Mouse (Mus musculus) small intestine, adult 2 months (tissue): Measurements from ENCODE around the gene Olfr578. TPM values are rescaled to one million over a fixed set of nuclear protein-coding genes. Genes with fewer than 3 reads are reported as not detected.

Experiments used
- H3K27ac ChIP-seq: fragments of 200-500 bp; 2 replicates; pipeline ENCODE4 v1.5.1; 2012; ENCODE audit warnings: low read depth, low read length, control low read depth, inconsistent platforms; ENCODE audit not compliant: insufficient read depth
- H3K27me3 ChIP-seq: fragments of 200-500 bp; 2 replicates; pipeline ENCODE4 v1.6.1; 2012; ENCODE audit warnings: mild to moderate bottlenecking, moderate library complexity, low read length, inconsistent platforms; ENCODE audit not compliant: control insufficient read depth, insufficient read depth
- H3K36me3 ChIP-seq: fragments of 200-500 bp; 2 replicates; pipeline ENCODE4 v1.6.1; 2012; ENCODE audit warnings: mild to moderate bottlenecking, low read length, control low read depth, inconsistent platforms; ENCODE audit not compliant: control insufficient read depth, insufficient read depth
- H3K4me1 ChIP-seq: fragments of 200-500 bp; 2 replicates; pipeline ENCODE4 v1.6.1; 2012; ENCODE audit warnings: low read length, inconsistent platforms, mixed read lengths; ENCODE audit not compliant: control insufficient read depth, insufficient read depth, insufficient read length
- H3K4me3 ChIP-seq: fragments of 200-500 bp; 2 replicates; pipeline ENCODE4 v1.5.1; 2012; ENCODE audit warnings: low read depth, mild to moderate bottlenecking, control low read depth, inconsistent platforms, low read length, moderate library complexity
- CTCF ChIP-seq: fragments of 200-500 bp; IDR thresholded peaks from 2 replicates; pipeline ENCODE4 v1.5.1; 2012; ENCODE audit warnings: low read depth, mild to moderate bottlenecking, control low read depth, inconsistent platforms, low read length, moderate library complexity, mixed read lengths; ENCODE audit not compliant: insufficient replicate concordance, insufficient read length; ENCODE audit errors: extremely low read depth
- POLR2A ChIP-seq: fragments of 200-500 bp; IDR thresholded peaks from 2 replicates; pipeline ENCODE4 v1.6.1; 2012; ENCODE audit warnings: low read depth, mild to moderate bottlenecking, control low read depth, inconsistent platforms, low read length, moderate library complexity
- WGBS: fragments of 180-500 bp; shearing (Covaris S2); methylation state at CpG from one replicate; pipeline ENCODE4 v1.1.7; 2018; 5-methylcytosine and 5-hydroxymethylcytosine counted together
- polyA plus RNA-seq: library from polyadenylated mRNA; depleted of rRNA; stranded (reverse); fragments of >200 nt; gene quantifications from 2 replicates; pipeline ENCODE4 v1.2.3, GENCODE M21; 2012; rRNA removed

Gene Olfr578
- polyA plus RNA-seq, 1 experiment: not detected

DNA sequence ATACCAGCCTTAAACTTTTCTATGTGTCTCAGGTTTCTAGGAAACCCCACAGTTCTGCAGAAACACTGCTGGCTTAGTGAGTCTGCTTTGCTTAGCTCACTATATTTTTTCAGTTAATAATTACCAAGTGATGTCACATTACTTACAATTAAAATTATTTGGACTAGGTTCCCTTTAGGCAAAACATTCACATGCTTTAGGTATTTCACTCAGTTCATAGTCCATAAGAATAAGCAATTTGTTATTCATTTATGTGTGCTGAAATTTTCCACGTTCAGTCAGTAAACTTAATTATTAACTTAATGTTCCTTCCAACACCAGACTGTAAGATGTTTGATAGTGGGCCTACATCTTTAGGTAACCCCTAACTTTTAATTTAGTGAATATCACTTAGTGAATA is 38.4 kb downstream of the Olfr578 start:
- TF ChIP-seq POLR2A (no peak), CTCF (no peak)
- no peaks in the 10 kb centered on the region for H3K27me3 ChIP-seq
- H3K4me1 ChIP-seq: no peaks in the 10 kb centered on the region
- H3K27ac ChIP-seq: no peak overlapping the region
- H3K36me3 ChIP-seq: no peaks in the 10 kb centered on the region
- 23% methylated on average over 1 of the region's 1 CpGs for WGBS
- no peak overlapping the region for H3K4me3 ChIP-seq

DNA sequence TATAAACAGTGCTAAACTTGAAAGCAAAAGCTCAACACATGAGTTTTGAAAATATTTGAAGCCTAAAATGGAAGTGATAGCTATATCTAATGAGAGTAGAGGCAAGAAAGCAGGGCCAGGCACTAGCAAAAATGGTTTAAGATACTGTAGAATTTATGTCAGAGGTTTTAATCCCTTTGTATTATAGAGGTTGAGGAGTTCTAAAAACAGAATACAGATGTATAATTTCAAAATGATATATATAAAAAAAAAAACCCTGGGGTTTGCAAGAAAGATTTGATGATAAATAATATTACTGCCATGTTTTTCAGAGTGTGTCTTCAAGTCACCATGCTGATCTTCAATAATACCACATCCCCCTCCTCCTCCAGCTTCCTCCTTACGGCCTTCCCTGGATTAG is 41.0 kb downstream of the Olfr578 start, which contains the start of gene Olfr574:
Gene Olfr574, plus strand, starts transcription at position 301 of the 400 bp plus-strand sequence.
- TF ChIP-seq CTCF (no peak), POLR2A (no peak)
- no peaks in the 10 kb centered on the region for H3K4me1 ChIP-seq
- no peaks in the 10 kb centered on the region for H3K27me3 ChIP-seq
- H3K4me3 ChIP-seq: no peak within 1 kb of the TSS
- H3K36me3 ChIP-seq: no peaks in the 10 kb centered on the region
- WGBS: 94% methylated on average over 1 of the region's 1 CpGs
- H3K27ac ChIP-seq: no peak within 1 kb of the TSS

DNA sequence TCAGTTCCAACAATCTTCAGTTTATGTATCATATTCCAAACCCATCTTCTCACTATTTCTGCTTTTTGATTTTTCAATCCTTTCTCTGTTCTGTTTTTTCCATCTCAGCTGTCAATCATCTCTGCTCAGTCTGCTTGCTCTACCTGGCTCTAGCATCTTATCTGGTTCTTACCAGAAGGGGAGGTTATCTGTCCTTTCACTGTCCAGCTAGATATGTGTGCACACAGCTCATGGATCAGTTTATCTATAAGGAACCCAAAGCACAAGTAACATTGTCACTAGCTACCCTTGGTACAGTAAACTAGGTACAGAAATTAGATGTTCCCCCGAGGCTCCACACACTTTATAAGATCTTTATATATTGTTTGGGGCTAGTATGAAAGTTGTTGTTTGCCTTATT is 45.7 kb downstream of the Olfr578 start:
- 73% methylated on average over 1 of the region's 1 CpGs for WGBS
- H3K4me3 ChIP-seq: no peak overlapping the region
- no peak overlapping the region for H3K27ac ChIP-seq
- no peak for TF ChIP-seq CTCF
- no peak for TF ChIP-seq POLR2A
- no peaks in the 10 kb centered on the region for H3K27me3 ChIP-seq
- H3K36me3 ChIP-seq: no peaks in the 10 kb centered on the region
- no peaks in the 10 kb centered on the region for H3K4me1 ChIP-seq

DNA sequence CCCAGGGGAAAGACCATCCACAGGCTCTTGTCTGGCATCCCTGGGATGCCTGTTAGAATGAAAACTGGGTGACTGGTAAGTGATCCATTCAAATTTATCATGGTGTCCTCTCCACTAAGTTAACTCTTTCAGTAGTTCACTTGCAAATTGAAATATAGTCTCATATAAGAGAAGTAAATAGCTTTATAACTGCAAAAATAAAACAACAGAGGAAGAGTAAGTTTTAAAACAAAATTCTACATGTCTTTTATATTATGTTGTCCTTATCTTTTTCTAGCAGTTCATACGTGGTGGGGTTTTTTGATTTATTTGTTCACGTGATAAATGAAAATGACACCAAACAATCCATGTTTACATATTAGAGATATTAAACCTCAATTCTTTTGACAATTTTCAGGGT is 46.6 kb downstream of the Olfr578 start, which contains the start of gene Olfr573-ps1:
Gene Olfr573-ps1, minus strand, starts transcription at position 101 of the 400 bp plus-strand sequence.
- H3K36me3 ChIP-seq: no peaks in the 10 kb centered on the region
- TF ChIP-seq CTCF: no peak
- TF ChIP-seq POLR2A: no peak
- H3K4me3 ChIP-seq: no peak within 1 kb of the TSS
- WGBS: 75% methylated on average over 2 of the region's 2 CpGs
- H3K27ac ChIP-seq: no peak within 1 kb of the TSS
- H3K27me3 ChIP-seq: no peaks in the 10 kb centered on the region
- no peaks in the 10 kb centered on the region for H3K4me1 ChIP-seq

Other genes with a start within 250 kb of the Olfr578 start
- gene Olfr560, start 230.0 kb downstream of the Olfr578 start, polyA plus RNA-seq: not detected in 2 replicates
- gene Olfr78, start 229.9 kb downstream of the Olfr578 start, polyA plus RNA-seq: 0.55 and 0.71 TPM in 2 replicates
- gene Olfr561, start 218.1 kb downstream of the Olfr578 start, polyA plus RNA-seq: not detected in 2 replicates
- not detected in 2 replicates for gene Olfr564, start 185.8 kb downstream of the Olfr578 start, polyA plus RNA-seq
- gene Olfr566, start 130.6 kb downstream of the Olfr578 start, polyA plus RNA-seq: not detected in 2 replicates
- not detected in 2 replicates for gene Olfr568, start 112.2 kb downstream of the Olfr578 start, polyA plus RNA-seq
- gene Olfr569, start 98.4 kb downstream of the Olfr578 start, polyA plus RNA-seq: not detected in 2 replicates
- not detected in 2 replicates for gene Olfr570, start 94.7 kb downstream of the Olfr578 start, polyA plus RNA-seq
- not detected in 2 replicates for gene Olfr571, start 71.8 kb downstream of the Olfr578 start, polyA plus RNA-seq
- gene Olfr572, start 64.9 kb downstream of the Olfr578 start, polyA plus RNA-seq: not detected in 2 replicates
- gene Olfr573-ps1, start 46.7 kb downstream of the Olfr578 start, polyA plus RNA-seq: not detected in 2 replicates
- gene Olfr574, start 40.9 kb downstream of the Olfr578 start, polyA plus RNA-seq: not detected in 2 replicates
- gene Olfr575, start 30.5 kb downstream of the Olfr578 start, polyA plus RNA-seq: not detected in 2 replicates
- not detected in 2 replicates for gene Olfr576, start 26.7 kb downstream of the Olfr578 start, polyA plus RNA-seq
- gene Olfr577, start 13.4 kb downstream of the Olfr578 start, polyA plus RNA-seq: not detected in 2 replicates
- gene Olfr582, start 48.7 kb upstream of the Olfr578 start, polyA plus RNA-seq: not detected in 2 replicates
- not detected in 2 replicates for gene Olfr583, start 62.0 kb upstream of the Olfr578 start, polyA plus RNA-seq
- not detected in 2 replicates for gene Olfr584, start 92.6 kb upstream of the Olfr578 start, polyA plus RNA-seq
- gene Olfr585, start 108.4 kb upstream of the Olfr578 start, polyA plus RNA-seq: not detected in 2 replicates
- not detected in 2 replicates for gene Olfr586, start 136.3 kb upstream of the Olfr578 start, polyA plus RNA-seq
- not detected in 2 replicates for gene Olfr588-ps1, start 151.6 kb upstream of the Olfr578 start, polyA plus RNA-seq
- gene Olfr589, start 167.0 kb upstream of the Olfr578 start, polyA plus RNA-seq: not detected in 2 replicates
- gene Olfr591, start 189.0 kb upstream of the Olfr578 start, polyA plus RNA-seq: not detected in 2 replicates
- gene Olfr592, start 195.5 kb upstream of the Olfr578 start, polyA plus RNA-seq: not detected in 2 replicates
- not detected in 2 replicates for gene Olfr593, start 222.5 kb upstream of the Olfr578 start, polyA plus RNA-seq
- not detected in 2 replicates for gene Olfr594, start 227.7 kb upstream of the Olfr578 start, polyA plus RNA-seq